Mouse (Mus musculus): Measurements from ENCODE around the gene Runx2.

- TF ChIP-seq CTCF (IDR thresholded peaks at IDR 0.05; ENCODE audit: low read depth, low read length) (no peak), POLR2A (IDR thresholded peaks at IDR 0.05; ENCODE audit: borderline replicate concordance, low read depth, low read length) (no peak)
These were observed 101.2 kb downstream of the Runx2 start for GRCm38 (mm10) chr17:44713404-44713803.

Measured in bone marrow macrophage, adult 2 months (primary cell).